Mouse (Mus musculus) olfactory bulb, adult 2 months (tissue): ENCODE results near the gene 1700113H08Rik.

Experiments
- CTCF ChIP-seq: fragments of 200-500 bp; IDR thresholded peaks from 2 replicates; pipeline ENCODE4 v1.5.1; 2012; ENCODE audit warnings: low read depth, mild to moderate bottlenecking, low read length, moderate library complexity; ENCODE audit not compliant: insufficient read depth
- POLR2A ChIP-seq: fragments of 200-500 bp; IDR thresholded peaks from 2 replicates; pipeline ENCODE4 v1.6.1; 2012; ENCODE audit warnings: mild to moderate bottlenecking, low read depth, low read length, moderate library complexity; ENCODE audit not compliant: insufficient read depth

DNA sequence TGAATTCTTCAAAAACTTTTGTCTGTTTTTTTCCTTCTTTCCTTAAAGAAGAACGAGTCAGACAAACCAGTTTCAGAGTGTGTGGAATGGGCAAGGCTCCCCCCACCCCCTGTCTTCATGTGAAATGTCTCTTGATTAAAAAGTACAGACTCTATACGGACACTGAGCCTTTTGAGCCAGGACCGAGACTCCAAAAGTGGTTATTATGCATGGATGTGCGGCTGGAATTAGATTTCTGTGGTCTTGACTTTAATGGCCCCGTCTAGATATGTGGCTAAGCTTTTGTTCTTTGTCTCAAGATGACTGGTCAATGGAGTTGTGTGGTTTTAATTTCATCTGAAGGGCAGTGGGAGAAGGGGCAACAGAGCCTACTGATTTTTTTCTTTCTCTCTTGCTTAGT lies 29.8 kb downstream of the 1700113H08Rik start:
- TF ChIP-seq POLR2A (no peak), CTCF (no peak)
